Mouse (Mus musculus) ES-E14 (cell line): ENCODE measurements at regions not wholly inside any gene's neighbourhood (a gene's known extent, or its start where the extent isn't known, plus 50 kb on each side); places are given as distances from the start of the nearest gene placed in this dataset.

ENCODE experiments used
- DNase-seq: peaks from one replicate; pipeline ENCODE4 v3.0.0-alpha.2; 2013; ENCODE audit warnings: low read depth, low spot score
- H3K27ac ChIP-seq: 2 replicates; pipeline ENCODE4 v1.5.1; 2012; ENCODE audit warnings: low read depth, mild to moderate bottlenecking, low read length, moderate library complexity, mixed read lengths; ENCODE audit not compliant: poor library complexity, insufficient read depth, severe bottlenecking
- H3K36me3 ChIP-seq: 2 replicates; pipeline ENCODE4 v1.6.1; 2012; ENCODE audit warnings: mild to moderate bottlenecking, low read length, moderate library complexity, mixed read lengths; ENCODE audit not compliant: control insufficient read depth, poor library complexity, insufficient read depth, severe bottlenecking
- H3K4me1 ChIP-seq, 2 experiments: fragments of 150-350 bp in 1 of 2; sonication (generic) in 1 of 2; 2 replicates each; pipeline ENCODE4 v1.6.1; 2012; ENCODE audit warnings: low read length in 2 of 2, mild to moderate bottlenecking in 1 of 2, mixed read lengths in 1 of 2; ENCODE audit not compliant: control insufficient read depth in 2 of 2, insufficient read depth in 2 of 2, poor library complexity in 1 of 2
- H3K4me3 ChIP-seq, 2 experiments: fragments of 150-350 bp in 1 of 2; sonication (generic) in 1 of 2; 2 replicates each; pipeline ENCODE4 v1.5.1; 2012; ENCODE audit warnings: low read length in 2 of 2, low read depth in 1 of 2, mild to moderate bottlenecking in 1 of 2, mixed read lengths in 1 of 2; ENCODE audit not compliant: insufficient read depth in 1 of 2, poor library complexity in 1 of 2, severe bottlenecking in 1 of 2
- H3K9ac ChIP-seq: 2 replicates; pipeline ENCODE4 v1.6.1; 2012; ENCODE audit warnings: low read depth, mild to moderate bottlenecking, low read length, mixed read lengths; ENCODE audit not compliant: poor library complexity, insufficient read depth, severe bottlenecking
- H3K9me3 ChIP-seq: fragments of 150-350 bp; sonication (generic); 2 replicates; pipeline ENCODE4 v1.6.1; 2012; ENCODE audit warnings: low read depth, mild to moderate bottlenecking, low read length; ENCODE audit not compliant: control insufficient read depth, insufficient read depth
- CHD2 ChIP-seq: IDR thresholded peaks from 2 replicates; pipeline ENCODE4 v1.6.1; 2014; ENCODE audit warnings: mild to moderate bottlenecking, low read depth, low read length, inconsistent platforms
- HCFC1 ChIP-seq: IDR thresholded peaks from 2 replicates; pipeline ENCODE4 v1.6.1; 2012; ENCODE audit warnings: low read length, inconsistent platforms, borderline replicate concordance; ENCODE audit not compliant: insufficient read depth
- MAFK ChIP-seq: IDR thresholded peaks from 2 replicates; pipeline ENCODE4 v1.6.1; 2014; ENCODE audit warnings: mild to moderate bottlenecking, low read depth, low read length, inconsistent platforms; ENCODE audit not compliant: insufficient read depth
- ZC3H11A ChIP-seq: IDR thresholded peaks from 2 replicates; pipeline ENCODE4 v1.6.1; 2012; ENCODE audit warnings: low read depth, mild to moderate bottlenecking, inconsistent platforms, low read length, borderline replicate concordance
- ZNF384 ChIP-seq: IDR thresholded peaks from 2 replicates; pipeline ENCODE4 v1.6.1; 2012; ENCODE audit warnings: low read depth, low read length, inconsistent platforms
- in situ Hi-C, 2 experiments: fragments of 600-800 bp; cut with MboI; formaldehyde crosslinking; loops; one replicate each; pipeline ENCODE4 v1.15.1; 2025; ENCODE audit warnings: low sequenced_read_pairs in 2 of 2, inconsistent platforms in 1 of 2; ENCODE audit not compliant: unreplicated experiment in 2 of 2

DNA sequence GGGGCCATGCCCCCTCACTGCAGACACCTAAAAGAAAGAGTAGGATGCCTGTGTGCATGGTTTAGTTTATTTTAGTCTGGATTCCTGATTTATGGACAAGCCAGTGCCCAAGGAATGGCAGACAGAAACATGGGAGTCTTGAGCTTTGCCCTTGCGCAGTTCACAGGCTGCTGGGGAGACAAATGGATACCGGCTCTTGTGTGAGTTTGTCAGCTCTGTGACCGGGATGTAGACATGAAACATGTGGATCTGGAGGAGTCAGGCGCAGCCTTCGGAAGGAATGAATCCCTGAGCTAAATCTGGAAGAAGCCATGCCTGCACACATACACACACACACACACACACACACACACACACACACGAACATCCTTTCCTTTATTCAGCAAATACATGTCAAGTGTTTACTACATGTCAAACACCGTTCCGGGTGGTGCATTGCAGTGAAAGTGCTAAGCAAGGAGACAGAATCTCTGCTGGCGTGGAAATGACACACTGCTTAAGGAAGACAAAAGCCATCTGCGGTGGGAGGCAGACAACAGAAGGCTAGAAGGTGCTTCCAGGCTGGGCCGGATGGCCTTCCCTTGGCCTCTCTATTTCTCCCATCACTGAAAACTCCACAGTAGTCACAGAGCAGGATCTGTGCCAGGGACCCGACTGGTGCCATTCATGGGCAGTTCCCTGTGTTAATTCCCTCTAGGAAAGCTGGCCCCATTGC lies 144.0 kb downstream of the Kit start:
- DNase-seq, result no peak
- no peak for TF ChIP-seq CHD2
- TF ChIP-seq ZC3H11A, result no peak
- no peak for TF ChIP-seq HCFC1
- no peak for TF ChIP-seq MAFK
- no peak for TF ChIP-seq ZNF384
- in situ Hi-C loops, result no loop called here
- H3K36me3 ChIP-seq, result no peaks in the 10 kb centered on the region
- H3K9ac ChIP-seq, result no peak overlapping the region
- H3K4me3 ChIP-seq, result no peak overlapping the region
- no peak overlapping the region for H3K27ac ChIP-seq
- H3K4me1 ChIP-seq, result no peaks in the 10 kb centered on the region
- no peaks in the 10 kb centered on the region for H3K9me3 ChIP-seq
